Mouse (Mus musculus) heart, postnatal 0 days (tissue): ENCODE results near the gene S100a5.

Experiments
- CTCF ChIP-seq: IDR thresholded peaks from 2 replicates; pipeline ENCODE4 v1.5.1; 2016; ENCODE audit warnings: antibody characterized with exemption, control low read depth, low read depth
- EP300 ChIP-seq: IDR thresholded peaks from 2 replicates; pipeline ENCODE4 v1.6.1; 2016; ENCODE audit warnings: antibody characterized with exemption, low read depth

GRCm38 (mm10) chr3:90603623-90604022 lies 4.7 kb upstream of the S100a5 start, which contains the start of gene S100a4:
- TF ChIP-seq CTCF, result no peak
- TF ChIP-seq EP300, result no peak
